Mouse (Mus musculus) lung, postnatal 0 days (tissue): ENCODE measurements at regions not wholly inside any gene's neighbourhood (a gene's known extent, or its start where the extent isn't known, plus 50 kb on each side); places are given as distances from the start of the nearest gene placed in this dataset.

Experiments used
- CTCF ChIP-seq: IDR thresholded peaks from 2 replicates; pipeline ENCODE4 v1.5.1; 2016; ENCODE audit warnings: antibody characterized with exemption, mild to moderate bottlenecking
- EP300 ChIP-seq: IDR thresholded peaks from 2 replicates; pipeline ENCODE4 v1.6.1; 2016; ENCODE audit warnings: antibody characterized with exemption, mild to moderate bottlenecking, control low read depth

GRCm38 (mm10) chr9:26663544-26663943, 70.0 kb upstream of the B3gat1 start:
- TF ChIP-seq CTCF (no peak), EP300 (no peak)
